Mouse (Mus musculus) heart, postnatal 0 days (tissue): ENCODE data around the gene Parp11. TPM values are rescaled to one million over a fixed set of nuclear protein-coding genes. Genes with fewer than 3 reads are reported as not detected.

Source experiments
- ATAC-seq: fragments of 200-750 bp; cut with Nextera tagmentation; 2 replicates; pipeline ENCODE4 v1.8.0; 2017; ENCODE audit warnings: low read depth, moderate number of reproducible peaks, moderate library complexity; ENCODE audit not compliant: insufficient read depth
- DNase-seq: peaks from one replicate; pipeline ENCODE4 v3.0.0-alpha.2; 2016; ENCODE audit warnings: low spot score
- H3K27ac ChIP-seq: fragments of 300-500 bp; sonication (generic); 2 replicates; pipeline ENCODE4 v1.5.1; 2014; ENCODE audit warnings: low read depth, mild to moderate bottlenecking
- H3K27me3 ChIP-seq: fragments of 300-500 bp; sonication (generic); 2 replicates; pipeline ENCODE4 v1.6.1; 2014; ENCODE audit warnings: low read length, mixed read lengths; ENCODE audit not compliant: control insufficient read depth, insufficient read depth
- H3K36me3 ChIP-seq: fragments of 300-500 bp; sonication (generic); replicated peaks from 2 replicates; pipeline ENCODE4 v1.6.1; 2014; ENCODE audit warnings: low read length, mixed read lengths; ENCODE audit not compliant: control insufficient read depth, insufficient read depth
- H3K4me1 ChIP-seq: fragments of 300-500 bp; sonication (generic); 2 replicates; pipeline ENCODE4 v1.6.1; 2014; ENCODE audit warnings: antibody characterized with exemption; ENCODE audit not compliant: control insufficient read depth, insufficient read depth
- H3K4me2 ChIP-seq: fragments of 300-500 bp; sonication (generic); 2 replicates; pipeline ENCODE4 v1.6.1; 2014; ENCODE audit warnings: low read depth, mild to moderate bottlenecking, low read length, moderate library complexity
- H3K4me3 ChIP-seq: fragments of 300-500 bp; sonication (generic); 2 replicates; pipeline ENCODE4 v1.5.1; 2014; ENCODE audit warnings: low read depth, low read length
- H3K9ac ChIP-seq: fragments of 300-500 bp; sonication (generic); replicated peaks from 2 replicates; pipeline ENCODE4 v1.6.1; 2014; ENCODE audit warnings: low read depth, low read length, mixed read lengths
- H3K9me3 ChIP-seq: fragments of 300-500 bp; sonication (generic); replicated peaks from 2 replicates; pipeline ENCODE4 v1.6.1; 2016; ENCODE audit warnings: low read length; ENCODE audit not compliant: control insufficient read depth
- CTCF ChIP-seq: IDR thresholded peaks from 2 replicates; pipeline ENCODE4 v1.5.1; 2016; ENCODE audit warnings: antibody characterized with exemption, control low read depth, low read depth
- EP300 ChIP-seq: IDR thresholded peaks from 2 replicates; pipeline ENCODE4 v1.6.1; 2016; ENCODE audit warnings: antibody characterized with exemption, low read depth
- WGBS: fragments of 180-500 bp; shearing (Covaris S2); extraction: QIAGEN DNeasy Blood & Tissue Kit; methylation state at CpG from one replicate; pipeline ENCODE4 v1.1.7; 2014; 5-methylcytosine and 5-hydroxymethylcytosine counted together
- polyA plus RNA-seq: library from polyadenylated mRNA; unstranded; fragments of >200 nt; fragmentation: Nextera tagmentation; extraction: Ambion mirVana; gene quantifications from 2 replicates; pipeline ENCODE4 v1.2.1, GENCODE M21; 2015
- total RNA-seq: library from RNA; depleted of rRNA; stranded (reverse); fragments of >200 nt; gene quantifications from 2 replicates; pipeline ENCODE4 v1.2.3, GENCODE M21; 2014; ENCODE audit warnings: low replicate concordance; rRNA removed

The Parp11 gene
- total and polyA plus RNA-seq, 2 experiments from 2014 or later, result 7.6 to 8.8 TPM

GRCm38 (mm10) chr6:127539226-127539625 lies 92.6 kb downstream of the Parp11 start:
- H3K27me3 ChIP-seq, result 0 out of 2 replicates have a peak, but pooled peaks cover 3% of the 10 kb centered on the region
- 83% methylated on average over 4 of the region's 4 CpGs for WGBS

GRCm38 (mm10) chr6:127539659-127540058 lies 93.0 kb downstream of the Parp11 start:
- Histone ChIP-seq H3K9me3 (no peaks in the 10 kb centered on the region), H3K4me1 (peaks cover 7% of the 10 kb centered on the region; the same call in 1 of the 2 replicates), H3K27me3 (0 out of 2 replicates have a peak, but pooled peaks cover 3% of the 10 kb centered on the region), H3K9ac (no peak overlapping the region), H3K36me3 (no peaks in the 10 kb centered on the region), H3K4me2 (no peak overlapping the region), H3K27ac (no peak overlapping the region), H3K4me3 (no peak overlapping the region)
- no peak for TF ChIP-seq CTCF
- no peak for TF ChIP-seq EP300
- WGBS, result 53% methylated on average over 5 of the region's 5 CpGs
- ATAC-seq (no peak), DNase-seq (no peak)

More at GRCm38 (mm10) chr6:127539226-127539625, 92.6 kb downstream of the Parp11 start:
- no peaks in the 10 kb centered on the region for H3K36me3 ChIP-seq
- no peaks in the 10 kb centered on the region for H3K9me3 ChIP-seq
- TF ChIP-seq CTCF (no peak), EP300 (no peak)
- no peak overlapping the region for H3K27ac ChIP-seq
- no peak overlapping the region for H3K9ac ChIP-seq
- H3K4me1 ChIP-seq, result peaks cover 7% of the 10 kb centered on the region; the same call in 1 of the 2 replicates
- DNase-seq, result no peak
- no peak overlapping the region for H3K4me2 ChIP-seq
- no peak overlapping the region for H3K4me3 ChIP-seq
- no peak for ATAC-seq

DNA sequence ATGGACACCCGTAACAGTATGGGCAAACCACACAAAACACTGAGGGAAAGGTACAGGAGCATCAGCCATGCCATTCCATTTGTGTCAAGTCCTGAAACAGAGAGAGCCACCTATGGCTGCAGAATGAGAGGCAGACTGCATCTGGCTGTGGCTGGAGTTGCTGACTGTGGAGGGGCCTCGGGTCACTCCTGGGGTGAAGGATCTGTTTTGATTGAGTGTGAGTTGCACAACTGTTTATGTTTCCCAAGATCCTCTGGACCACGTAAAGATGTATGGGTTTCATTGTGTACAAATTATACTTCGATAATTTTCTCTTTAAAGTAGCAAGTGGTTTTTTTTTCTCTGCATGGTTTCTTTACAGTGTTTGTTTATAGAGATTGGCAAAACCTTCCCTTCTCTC lies 93.9 kb downstream of the Parp11 start:
- H3K9ac ChIP-seq, result no peak overlapping the region
- no peaks in the 10 kb centered on the region for H3K36me3 ChIP-seq
- H3K4me2 ChIP-seq, result no peak overlapping the region
- peaks cover 7% of the 10 kb centered on the region; the same call in 1 of the 2 replicates for H3K4me1 ChIP-seq
- 64% methylated on average over 4 of the region's 4 CpGs for WGBS
- ATAC-seq, result no peak
- no peak overlapping the region for H3K27ac ChIP-seq
- TF ChIP-seq EP300 (no peak), CTCF (no peak)
- H3K4me3 ChIP-seq, result no peak overlapping the region
- DNase-seq, result no peak
- H3K27me3 ChIP-seq, result 0 out of 2 replicates have a peak, but pooled peaks cover 3% of the 10 kb centered on the region
- no peaks in the 10 kb centered on the region for H3K9me3 ChIP-seq

DNA sequence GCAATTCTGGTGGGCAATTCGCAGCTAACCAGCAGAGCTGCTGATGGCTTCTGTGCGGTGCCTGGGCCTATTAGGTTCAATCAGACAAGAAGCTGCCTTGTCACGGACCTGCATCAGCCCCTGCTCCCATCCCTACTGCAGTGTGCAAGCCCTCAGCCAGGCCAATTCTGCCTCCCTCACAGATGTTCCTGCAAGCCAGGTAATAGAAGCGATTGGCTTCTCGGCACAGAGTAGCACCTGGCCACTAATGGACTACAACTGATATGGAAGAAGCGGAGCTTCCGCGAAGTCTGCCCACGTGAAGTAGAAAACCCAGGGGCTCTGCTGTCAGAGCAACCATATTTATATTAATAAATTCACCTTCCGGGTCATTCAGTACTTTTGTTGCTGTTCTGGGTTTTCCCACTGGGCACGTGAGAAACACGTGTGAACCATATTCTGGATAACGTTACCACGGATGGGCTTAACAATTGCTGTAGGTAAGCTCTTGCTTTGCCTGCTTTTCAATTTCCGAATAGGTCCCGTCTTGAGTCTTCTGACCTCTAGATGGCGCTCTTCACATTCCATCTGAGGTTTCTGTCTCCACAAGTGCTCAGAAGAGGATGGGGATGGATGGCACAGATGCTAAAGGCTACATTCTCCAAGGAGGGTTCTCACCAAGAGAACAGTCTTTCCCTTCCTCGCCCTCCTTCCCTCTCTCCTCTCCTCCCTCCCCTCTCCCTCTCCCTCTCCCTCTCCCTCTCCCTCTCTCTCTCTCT lies 95.2 kb downstream of the Parp11 start:
- Histone ChIP-seq H3K27ac (no peak overlapping the region), H3K9me3 (no peaks in the 10 kb centered on the region), H3K4me1 (peaks cover 7% of the 10 kb centered on the region; the same call in 1 of the 2 replicates), H3K27me3 (0 out of 2 replicates have a peak, but pooled peaks cover 3% of the 10 kb centered on the region), H3K4me3 (no peak overlapping the region), H3K9ac (no peak overlapping the region), H3K4me2 (no peak overlapping the region), H3K36me3 (no peaks in the 10 kb centered on the region)
- 36% methylated on average over 18 of the region's 18 CpGs for WGBS
- ATAC-seq (0 out of 2 replicates have a peak, but pooled peaks have one; percentile 20), DNase-seq (peak; percentile 82)
- TF ChIP-seq EP300, result no peak
- peak; percentile 86 for TF ChIP-seq CTCF

Other genes with a start within 250 kb of the Parp11 start
- 0.85 and 1.7 TPM in 2 replicates for gene Cracr2a, start 114.5 kb downstream of the Parp11 start, total RNA-seq
- 0.86 and 1.0 TPM in 2 replicates for gene Cracr2a, start 114.5 kb downstream of the Parp11 start, polyA plus RNA-seq